Mouse (Mus musculus) embryo, embryonic 9.5 days (tissue): ENCODE measurements at regions not wholly inside any gene's neighbourhood (a gene's known extent, or its start where the extent isn't known, plus 50 kb on each side); places are given as distances from the start of the nearest gene placed in this dataset.

ENCODE experiments used
- DNase-seq: peaks from one replicate; pipeline ENCODE4 v3.0.0-alpha.2; 2017; ENCODE audit errors: extremely low spot score

- DNase-seq = no peak
These were observed 412.7 kb upstream of the Tbc1d2b start for GRCm38 (mm10) chr9:90683319-90683718.

GRCm38 (mm10) chr9:90690066-90690465 is 419.5 kb upstream of the Tbc1d2b start:
- no peak for DNase-seq

DNA sequence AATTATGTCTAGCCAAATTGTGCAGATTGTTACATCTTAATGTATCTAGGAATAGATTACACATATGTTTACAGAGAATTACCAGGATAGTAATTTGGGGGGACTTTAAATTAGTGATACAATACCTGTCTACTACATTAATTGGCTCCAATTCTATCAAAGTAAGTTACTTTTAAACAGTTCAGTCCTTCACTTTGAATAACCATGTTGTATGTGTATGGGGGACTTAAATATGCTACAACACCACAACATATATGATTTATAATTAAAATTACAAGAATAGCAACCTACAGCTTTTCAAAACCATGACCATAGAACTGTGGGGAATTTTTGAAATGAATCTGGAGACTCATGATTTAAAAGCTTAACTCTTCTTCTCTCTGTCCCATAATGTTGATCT is 420.5 kb upstream of the Tbc1d2b start:
- no peak for DNase-seq

DNA sequence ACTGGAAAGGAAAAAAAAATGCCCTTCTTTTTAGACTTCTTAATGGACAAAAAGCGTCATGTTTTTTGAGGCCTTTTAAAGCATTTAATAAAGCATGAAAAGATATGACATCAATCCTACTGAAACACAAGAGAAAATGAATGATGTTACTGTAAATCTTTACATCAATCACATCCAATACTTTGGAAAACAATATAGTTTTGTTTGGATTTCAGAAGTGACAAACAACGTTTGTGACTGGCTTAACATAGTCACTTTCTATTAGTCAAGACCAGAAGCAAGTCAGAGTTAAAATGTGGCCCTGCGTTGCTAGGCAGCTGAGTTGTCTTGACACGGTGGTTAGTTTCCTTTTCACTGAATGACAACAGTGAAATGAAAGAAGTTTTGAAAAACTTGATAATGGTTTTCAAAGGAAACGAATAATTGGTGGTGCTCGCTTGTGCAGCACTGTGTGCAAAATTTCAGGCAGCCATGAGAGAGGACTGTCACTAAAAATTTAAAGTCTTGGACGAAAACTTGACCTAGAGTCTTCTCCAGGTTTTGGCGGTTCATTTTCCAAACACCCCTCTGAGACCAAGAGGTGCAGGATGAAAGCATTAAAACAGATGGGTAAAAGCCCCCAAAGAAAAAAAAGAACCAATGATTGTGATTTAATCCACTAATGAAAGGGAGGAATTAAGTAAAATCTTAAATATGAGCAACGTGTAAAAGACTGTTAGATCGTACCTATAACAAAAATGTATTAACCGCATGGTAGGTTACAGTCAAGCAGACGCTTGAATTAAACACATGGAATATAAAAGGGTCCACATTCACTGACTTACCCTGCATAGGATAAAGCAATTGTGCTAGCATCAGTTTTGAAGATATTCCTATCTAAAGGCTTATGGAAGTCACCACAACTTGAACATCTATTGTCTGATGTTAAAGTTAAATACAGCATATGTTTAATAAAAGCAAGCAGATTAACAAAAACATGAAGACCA is 421.4 kb upstream of the Tbc1d2b start:
- DNase-seq = peak; percentile 28

DNA sequence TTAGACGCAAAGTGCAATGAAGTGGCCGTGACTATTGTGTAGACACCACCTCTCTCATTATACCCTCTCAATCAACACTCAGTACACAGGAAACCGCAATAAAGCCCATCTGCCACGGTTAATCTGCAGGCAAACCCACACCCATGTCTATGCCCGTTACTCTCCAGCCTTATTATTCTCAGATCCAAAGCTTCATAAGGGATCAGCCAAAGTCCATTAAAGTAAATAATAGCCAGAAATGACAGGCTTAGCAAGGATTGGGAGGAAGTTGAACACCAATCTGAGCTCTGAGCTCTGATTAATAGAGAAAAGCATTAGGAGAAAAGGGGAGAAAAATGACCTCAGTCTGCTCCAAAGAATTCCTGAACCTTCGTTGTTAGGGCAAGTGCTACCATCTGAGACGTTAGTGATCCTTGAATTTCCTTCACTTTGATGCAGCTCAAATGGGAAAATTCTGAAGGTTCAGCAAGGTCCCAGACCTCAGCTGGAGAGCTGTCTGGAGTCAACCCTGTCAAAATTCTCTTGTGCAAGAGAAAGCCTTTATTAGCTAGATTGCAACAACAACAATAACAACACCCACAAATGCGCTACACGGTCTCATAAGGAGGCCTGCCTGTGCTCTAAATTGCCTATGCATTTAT is 422.5 kb upstream of the Tbc1d2b start:
- peak; percentile 47 for DNase-seq

- no peak for DNase-seq
These were observed 423.5 kb upstream of the Tbc1d2b start for GRCm38 (mm10) chr9:90694051-90694645.

- DNase-seq = no peak
These were observed 425.1 kb upstream of the Tbc1d2b start for GRCm38 (mm10) chr9:90695693-90696092.

DNA sequence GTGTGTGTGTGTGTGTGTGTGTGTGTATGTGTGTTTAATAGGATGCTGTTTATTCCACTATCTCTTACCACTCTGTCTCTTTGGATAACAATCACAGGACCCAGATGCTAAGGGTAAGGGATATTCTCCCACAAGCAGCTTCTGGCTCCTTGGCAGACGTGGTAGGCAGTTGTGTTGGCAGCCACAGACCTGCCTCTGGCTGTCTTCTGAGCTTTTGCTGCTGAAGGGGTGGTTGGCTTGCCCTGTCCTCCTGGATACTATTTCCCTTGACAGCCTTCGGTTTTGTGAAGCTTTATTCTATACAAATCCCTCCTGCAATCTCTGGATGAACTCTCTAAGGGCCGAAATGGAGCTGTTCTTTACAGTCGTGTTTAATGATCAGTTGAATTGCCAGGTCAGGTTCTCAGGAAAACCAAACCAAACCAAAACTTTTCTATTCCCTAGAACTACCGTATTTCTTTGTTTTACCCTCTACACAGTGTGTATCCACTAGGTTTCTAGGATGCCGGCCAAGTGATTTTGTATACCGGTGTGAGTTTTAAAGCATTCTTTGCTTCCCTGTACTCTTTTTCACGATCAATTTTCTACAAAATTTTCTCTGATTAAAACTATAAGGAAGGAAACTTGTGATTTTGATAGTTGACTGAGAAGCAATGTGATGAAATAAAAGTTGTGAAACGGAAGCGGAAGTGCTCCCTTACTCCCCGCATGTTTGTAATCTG is 426.8 kb upstream of the Tbc1d2b start:
- DNase-seq = no peak

GRCm38 (mm10) chr9:90698439-90698838 is 427.8 kb upstream of the Tbc1d2b start:
- DNase-seq = no peak

DNA sequence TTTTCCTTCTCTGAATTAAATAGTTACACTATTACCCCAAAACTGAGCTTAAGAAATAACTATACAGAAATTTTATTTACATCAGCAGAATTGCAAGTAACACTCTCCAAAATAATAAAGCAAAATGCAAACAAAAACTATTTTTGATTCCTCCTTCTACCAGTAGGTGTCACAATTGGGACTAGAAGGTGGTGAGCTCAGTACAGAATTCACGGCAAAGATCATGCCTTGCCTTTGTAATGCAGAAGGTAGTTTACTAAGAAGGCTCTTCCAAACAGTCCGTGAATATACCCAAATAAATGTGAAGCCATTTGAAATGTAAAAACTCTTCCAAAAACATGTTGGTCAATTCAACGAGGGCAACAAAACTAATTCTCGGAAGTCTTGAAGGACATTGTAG is 428.5 kb upstream of the Tbc1d2b start:
- DNase-seq = peak; percentile 52

GRCm38 (mm10) chr9:90700236-90701179 is 429.9 kb upstream of the Tbc1d2b start:
- peak; percentile 44 for DNase-seq

DNA sequence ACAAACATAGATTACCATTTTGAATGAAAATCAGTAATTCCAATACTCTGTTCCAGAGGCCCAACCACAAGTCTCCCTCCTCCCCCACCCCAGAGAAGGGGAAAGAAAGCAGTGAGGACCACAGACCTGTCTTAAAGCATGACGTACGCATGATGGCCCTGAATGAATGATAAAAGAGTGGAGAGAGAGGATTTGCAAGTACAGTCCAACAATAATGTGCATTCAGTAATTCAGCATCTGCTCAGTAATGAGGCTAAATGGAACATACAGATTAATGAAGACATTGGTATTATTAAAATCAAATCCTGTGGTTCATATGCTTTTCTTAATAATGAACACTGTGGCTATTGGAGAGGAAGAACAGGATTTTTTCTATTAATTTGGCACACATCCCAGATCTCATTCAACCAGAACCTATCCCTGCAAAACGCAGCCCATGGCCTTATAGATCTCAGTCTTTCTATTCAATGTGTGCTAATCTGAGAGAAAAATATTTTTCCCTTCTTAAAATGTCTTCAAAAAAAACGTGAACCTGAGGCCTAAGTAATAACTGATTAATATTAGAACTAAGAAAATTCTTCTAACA is 430.7 kb upstream of the Tbc1d2b start:
- peak; percentile 10 for DNase-seq

- DNase-seq = no peak
These were observed 443.1 kb upstream of the Tbc1d2b start for GRCm38 (mm10) chr9:90713685-90714084.

DNA sequence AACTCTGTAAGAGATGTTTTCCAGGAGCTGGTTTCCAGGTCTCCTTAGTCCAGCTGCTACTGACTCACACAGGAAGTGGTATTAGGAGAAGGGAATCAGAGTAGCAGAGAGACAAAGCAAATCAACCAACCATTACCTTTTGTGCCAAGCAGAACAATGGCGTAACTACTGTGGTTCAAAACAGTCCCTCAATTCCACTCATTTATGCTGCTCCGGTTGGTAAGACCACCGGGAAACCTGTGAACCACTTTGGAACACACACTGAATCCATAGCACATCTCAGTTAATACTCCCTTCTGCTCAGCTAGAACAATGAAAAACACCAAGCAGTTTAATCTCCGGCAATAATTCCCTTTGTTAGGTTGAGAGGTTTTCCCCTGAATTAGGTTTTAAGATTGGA is 460.8 kb upstream of the Tbc1d2b start:
- no peak for DNase-seq

- DNase-seq = no peak
These were observed 486.6 kb upstream of the Tbc1d2b start for GRCm38 (mm10) chr9:90757175-90757574.

DNA sequence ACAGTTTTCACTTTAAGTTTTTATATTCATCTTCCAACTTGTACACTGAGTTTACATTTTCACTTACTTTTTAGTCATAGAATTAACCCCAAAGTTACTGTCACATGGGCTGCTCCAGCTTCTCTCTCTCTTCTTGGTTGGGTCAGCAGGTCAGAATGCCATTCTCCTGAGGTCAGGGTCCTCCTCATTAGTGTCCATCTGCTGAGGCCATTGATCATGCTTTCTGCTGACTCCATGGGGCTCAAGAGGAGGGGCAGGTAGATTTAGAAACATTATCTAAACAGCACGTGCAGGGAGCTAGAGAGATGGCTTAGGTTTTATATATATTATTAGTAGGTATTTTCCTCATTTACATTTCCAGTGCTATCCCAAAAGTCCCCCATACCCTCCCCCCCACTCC is 503.7 kb upstream of the Tbc1d2b start:
- DNase-seq = peak; percentile 44

- no peak for DNase-seq
These were observed 518.9 kb upstream of the Tbc1d2b start for GRCm38 (mm10) chr9:90789545-90789944.

- DNase-seq = no peak
These were observed 521.3 kb upstream of the Tbc1d2b start for GRCm38 (mm10) chr9:90791871-90792270.

- no peak for DNase-seq
These were observed 545.4 kb upstream of the Zic4 start for GRCm38 (mm10) chr9:90816844-90817243.

DNA sequence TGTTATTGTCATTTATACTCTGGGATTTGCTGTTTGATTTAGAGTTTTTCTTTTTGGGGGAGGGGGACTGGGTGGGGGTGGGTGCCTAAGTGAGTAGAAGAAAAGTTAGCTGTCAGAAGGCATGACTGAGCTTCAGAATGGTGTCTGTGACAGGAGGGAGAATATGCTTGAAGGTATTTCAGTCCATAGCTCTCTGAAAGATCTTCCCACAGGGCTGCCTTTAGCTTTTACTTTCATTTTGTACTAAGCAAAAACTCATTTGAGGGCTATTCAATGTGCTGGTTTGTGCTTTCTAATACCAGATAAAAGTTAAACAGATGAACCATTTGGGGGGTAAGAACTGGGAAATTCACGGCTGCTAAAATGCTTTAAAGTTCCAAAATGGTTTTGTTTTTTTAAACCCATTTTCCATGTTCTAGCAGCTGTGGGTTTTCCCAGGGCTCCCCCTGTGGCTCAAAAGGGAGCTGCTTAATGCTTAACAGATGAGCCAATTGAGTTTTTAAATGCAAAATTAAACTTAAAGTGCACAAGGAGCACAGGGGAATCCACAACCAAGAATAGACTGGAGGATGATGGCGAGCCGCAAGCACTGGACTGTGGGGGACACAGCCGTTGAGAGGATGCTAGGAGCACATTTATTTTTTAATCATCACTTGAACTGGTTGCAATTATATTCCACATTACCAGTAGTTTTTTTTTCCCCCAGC is 538.5 kb upstream of the Zic4 start:
- DNase-seq = no peak
